Mouse (Mus musculus): ENCODE results near the gene Rnf38. TPM values are rescaled to one million over a fixed set of nuclear protein-coding genes. Genes with fewer than 3 reads are reported as not detected.

Rnf38 gene
- total RNA-seq, 2 experiments from 2014 or later = 35.7 to 38.0 TPM

GRCm38 (mm10) chr4:44083945-44084344 lies 149.6 kb downstream of the Rnf38 start, which contains the start of gene Gne:
Gene Gne, minus strand, starts transcription at chr4:44084177.
- intact Hi-C loops (cut with DNase I) = no loop called here

GRCm38 (mm10) chr4:44078358-44078933 lies 155.1 kb downstream of the Rnf38 start:
- intact Hi-C loops (cut with DNase I) = no loop called here
- DNase-seq = no peak

More at GRCm38 (mm10) chr4:44083945-44084344, 149.6 kb downstream of the Rnf38 start, which contains the start of gene Gne:
- DNase-seq = peak in 1 of 2 experiments; percentile 17

Small RNAs within 50 kb of the gene (microRNA-seq; reads per million reads assigned to microRNA genes)
- gene Mir5106 = 0 reads per million in 2 experiments

Other genes with a start within 250 kb of the Rnf38 start
- 10 to 100 TPM; 83.0 to 91.0 TPM for gene Clta, start 229.3 kb downstream of the Rnf38 start, total RNA-seq (2021)
- 10 to 100 TPM; 27.4 to 28.4 TPM for gene Gne, start 149.6 kb downstream of the Rnf38 start, total RNA-seq (2021)
- 1 to 10 TPM; 1.4 to 2.2 TPM for gene Melk, start 67.1 kb upstream of the Rnf38 start, total RNA-seq (2021)